Mouse (Mus musculus) cerebellum, adult 11 months (tissue): ENCODE data around the gene Usp29.
A peak's percentile ranks its signal among the peaks of the same experiment; 100 is the strongest.
"Not testable (repeated sequence)": the region's sequence is repeated elsewhere in the genome, so short reads cannot be mapped to it uniquely, and the experiment has no call there.

Experiments used
- DNase-seq: peaks from one replicate; pipeline ENCODE4 v3.0.0; 2022

Usp29 gene

DNA sequence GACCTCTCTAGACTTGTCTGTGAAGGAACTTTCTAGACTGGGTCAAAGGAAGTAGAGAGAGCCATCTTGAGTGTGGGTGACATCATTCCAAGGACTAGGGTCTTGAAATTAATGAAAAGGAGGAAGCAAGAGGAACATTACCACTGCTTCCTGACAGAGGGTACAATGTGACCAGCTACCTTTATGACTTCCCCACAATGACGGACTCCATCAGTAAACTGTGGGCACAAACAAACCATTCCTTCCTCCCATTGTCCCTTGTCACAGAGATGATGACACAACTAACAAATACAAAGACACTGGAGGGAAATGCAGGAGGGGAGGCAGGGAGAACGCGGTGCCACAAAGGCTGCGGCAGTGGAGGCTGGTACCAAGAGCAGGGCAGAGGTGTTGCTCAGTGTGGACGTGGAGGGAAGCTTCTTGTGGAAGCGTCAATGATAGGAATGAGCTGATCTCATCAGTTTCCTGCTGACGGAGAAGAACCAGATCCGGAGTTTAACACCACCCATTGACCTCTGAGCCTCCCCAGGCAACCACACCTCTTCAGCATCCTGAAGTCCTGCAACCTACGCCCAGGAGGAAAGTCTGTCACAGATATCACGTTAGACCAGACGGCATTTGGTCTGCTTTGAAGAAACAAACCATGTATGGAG, 149.3 kb downstream of the Usp29 start:
- no peak for DNase-seq

DNA sequence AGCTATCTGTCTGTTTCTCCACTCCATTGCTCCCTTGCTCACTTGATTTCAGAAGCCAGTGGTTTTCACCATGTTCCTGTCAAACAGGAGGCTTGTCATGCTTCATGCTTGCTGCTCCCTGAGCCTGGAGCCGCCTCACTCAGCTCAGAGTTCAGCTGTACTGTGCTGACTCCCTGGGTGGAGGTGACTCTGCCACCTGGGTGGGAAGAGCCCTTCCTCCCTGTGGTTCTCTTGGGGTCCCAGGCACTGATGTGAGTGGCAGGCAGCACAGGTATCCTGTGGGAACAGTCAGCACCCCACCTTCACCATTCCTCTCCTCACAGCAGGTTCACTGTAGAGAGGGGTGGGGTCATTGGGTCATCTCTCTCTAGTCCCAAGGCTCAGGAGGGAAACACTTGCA, 150.5 kb downstream of the Usp29 start:
- DNase-seq, result not testable (repeated sequence)

DNA sequence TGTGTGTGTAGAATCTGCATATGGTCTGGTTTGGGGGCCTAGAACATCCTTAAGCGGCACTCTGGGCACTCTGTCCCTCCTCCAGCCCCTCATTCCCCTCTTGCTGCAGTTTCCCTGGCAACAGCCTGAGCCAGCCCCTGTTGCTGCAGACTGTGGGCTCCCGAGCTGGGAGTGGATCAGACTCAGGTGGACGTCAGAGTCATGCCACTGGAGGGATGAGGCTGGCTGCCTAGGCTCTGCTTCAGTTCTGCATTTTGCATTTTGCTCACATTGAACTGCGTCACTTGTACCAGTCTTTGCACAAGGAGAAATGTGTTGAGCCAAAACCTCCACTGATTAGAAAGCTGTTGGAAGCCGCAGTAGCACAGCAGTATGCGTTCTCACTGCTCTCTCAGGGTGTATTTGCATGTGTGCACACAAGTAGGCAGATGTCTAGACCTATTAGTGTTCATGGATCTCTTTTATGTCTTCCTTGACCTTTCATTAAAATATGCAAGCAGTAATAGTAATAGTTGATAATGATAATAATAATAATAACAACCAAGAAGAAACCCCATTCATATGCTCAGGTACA, 151.2 kb downstream of the Usp29 start:
- DNase-seq, result no peak

DNA sequence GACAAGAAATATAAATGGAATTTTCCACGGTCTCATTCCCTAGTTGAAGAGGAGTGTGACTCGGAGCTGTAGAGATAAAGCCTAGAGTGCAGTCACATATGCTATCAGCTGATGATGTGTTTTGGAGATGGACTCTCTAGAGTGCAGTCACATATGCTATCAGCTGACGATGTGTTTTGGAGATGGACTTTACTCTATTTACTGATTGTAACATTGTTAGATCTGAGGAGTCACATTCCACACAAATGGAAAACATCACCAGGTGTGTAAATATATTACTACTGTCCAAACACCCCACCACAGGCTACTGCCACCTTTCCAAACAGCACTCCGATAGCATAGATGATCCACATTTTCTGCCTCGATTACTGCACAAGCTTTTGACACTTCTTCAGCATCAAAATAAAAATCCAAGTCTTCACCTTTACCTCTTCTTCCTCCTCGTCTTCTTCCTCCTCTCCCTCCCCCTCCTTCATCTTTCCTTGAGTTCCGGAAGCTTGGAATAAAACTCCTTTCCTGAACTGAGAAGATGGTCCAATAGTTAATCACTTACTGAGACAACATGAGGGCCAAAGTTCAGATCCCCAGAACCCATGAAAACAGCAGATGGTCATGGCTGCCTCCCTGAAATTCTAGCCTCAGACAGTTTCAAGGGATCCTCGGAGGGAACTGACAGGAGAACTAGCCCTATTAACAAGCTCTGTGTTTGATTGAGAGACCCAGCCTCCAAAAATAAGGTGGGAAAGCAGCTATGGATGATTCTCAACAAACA, 153.2 kb downstream of the Usp29 start:
- DNase-seq, result no peak

DNA sequence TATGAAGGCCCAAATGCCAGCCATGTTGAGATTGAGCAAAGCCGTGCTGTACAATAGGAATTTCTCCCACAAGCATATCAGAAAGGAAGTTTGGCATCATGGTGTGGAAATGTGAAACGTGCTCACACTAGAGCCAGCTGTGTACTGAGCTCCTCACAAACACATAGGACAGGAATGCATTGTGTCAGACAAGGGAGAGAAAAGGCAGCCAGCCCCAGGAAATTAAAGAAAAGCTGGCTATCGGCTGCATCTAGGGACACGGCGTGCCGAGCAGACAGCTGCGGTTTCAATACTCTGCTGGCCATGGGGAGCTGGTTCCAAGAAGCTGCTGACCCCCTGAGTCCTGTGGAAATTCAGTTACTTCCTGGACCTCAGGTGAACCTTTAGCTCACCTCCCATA, 155.0 kb downstream of the Usp29 start:
- DNase-seq, result no peak

DNA sequence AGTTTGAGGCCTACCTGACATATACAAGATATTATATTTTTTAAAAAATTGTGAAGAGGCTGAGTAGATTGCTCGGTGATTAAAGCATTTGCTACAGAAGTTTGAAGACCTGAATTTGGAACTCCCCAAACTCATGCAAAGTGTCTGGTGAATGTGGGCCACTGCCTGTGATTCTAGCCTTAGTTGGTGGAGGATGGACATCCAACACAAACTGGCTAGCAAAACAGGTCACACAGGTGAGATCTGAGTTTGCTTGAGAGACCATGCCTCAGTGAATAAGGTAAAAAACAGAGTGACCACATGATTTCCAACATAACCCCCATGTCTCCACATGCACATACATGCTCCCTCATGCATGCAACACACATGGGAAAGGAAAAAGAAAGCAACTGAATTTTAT, 156.5 kb downstream of the Usp29 start:
- no peak for DNase-seq

DNA sequence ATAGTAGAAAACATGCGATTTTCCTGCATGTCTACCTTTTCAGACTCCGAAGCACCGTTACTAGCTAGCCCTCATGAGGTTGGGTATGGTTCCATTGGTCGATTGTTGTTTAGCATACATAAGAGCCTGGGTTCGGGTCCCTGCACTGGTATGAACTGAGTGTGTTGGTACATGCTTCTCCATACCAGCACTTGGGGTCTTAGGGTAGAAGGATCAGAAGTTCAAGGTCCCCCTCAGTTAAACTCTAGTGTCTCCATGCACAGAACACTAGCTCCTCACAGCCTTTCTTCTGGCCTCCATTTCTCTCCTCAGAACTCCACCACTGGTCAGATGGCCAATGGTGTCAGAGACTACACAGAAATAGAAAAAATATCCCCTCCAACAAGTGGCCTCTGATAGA, 159.5 kb downstream of the Usp29 start:
- DNase-seq, result no peak

DNA sequence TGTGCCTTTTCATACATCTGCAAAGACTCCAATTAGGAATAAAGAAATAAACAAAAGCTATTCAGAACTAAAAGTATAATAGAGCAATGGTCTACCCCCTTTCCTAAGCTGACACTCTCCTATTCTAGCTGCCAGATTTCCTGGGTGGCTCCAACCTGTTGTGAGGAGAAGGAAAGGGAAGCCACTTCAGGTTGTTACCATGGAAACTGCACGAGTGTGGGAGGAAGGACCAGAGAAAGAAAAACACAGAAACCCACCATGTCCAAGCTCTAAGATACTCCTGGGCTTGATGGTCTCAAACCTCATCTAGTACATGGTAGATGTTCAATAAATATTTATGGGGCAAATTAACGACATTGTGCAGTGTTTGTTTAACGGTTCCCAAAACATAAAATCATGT, 160.8 kb downstream of the Usp29 start:
- DNase-seq, result no peak

DNA sequence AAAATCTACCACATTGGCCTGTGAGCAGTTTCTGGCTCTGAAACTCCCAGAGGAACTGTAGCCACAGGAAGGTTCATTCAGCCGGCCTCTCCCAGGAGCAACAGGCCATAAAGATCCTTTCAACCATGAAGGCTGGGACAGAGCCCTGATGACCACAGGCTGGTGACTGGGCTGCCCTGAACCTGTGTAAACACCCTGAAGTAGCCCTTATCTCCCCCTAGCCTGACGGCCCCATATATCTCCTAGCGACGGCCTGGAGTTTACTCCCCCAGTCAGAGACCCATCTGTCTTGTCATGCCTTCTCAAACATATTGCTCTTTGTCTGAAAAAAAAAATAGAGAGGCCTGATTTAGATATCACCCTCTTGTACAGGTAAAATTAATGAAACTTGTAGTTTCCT, 166.6 kb downstream of the Usp29 start:
- DNase-seq, result not testable (repeated sequence)

DNA sequence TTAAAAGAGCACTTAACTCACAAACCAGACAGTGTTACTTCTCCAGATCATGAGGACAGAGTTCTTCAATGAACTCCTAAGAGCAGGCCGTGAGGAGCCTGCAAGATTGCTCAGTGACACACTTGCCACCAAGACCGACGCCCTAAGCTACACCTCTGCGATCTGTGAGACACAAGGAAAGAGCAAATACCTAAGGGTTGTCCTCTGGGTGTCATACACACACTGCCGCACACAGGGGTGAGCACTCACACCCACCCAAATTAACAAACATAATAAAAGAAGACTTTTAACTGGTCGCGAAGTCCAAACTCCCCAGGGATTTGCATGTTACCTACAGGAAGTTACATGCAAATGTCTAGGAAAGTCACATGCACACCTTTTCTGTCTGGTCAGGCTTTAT, 170.3 kb downstream of the Usp29 start:
- DNase-seq, result no peak

DNA sequence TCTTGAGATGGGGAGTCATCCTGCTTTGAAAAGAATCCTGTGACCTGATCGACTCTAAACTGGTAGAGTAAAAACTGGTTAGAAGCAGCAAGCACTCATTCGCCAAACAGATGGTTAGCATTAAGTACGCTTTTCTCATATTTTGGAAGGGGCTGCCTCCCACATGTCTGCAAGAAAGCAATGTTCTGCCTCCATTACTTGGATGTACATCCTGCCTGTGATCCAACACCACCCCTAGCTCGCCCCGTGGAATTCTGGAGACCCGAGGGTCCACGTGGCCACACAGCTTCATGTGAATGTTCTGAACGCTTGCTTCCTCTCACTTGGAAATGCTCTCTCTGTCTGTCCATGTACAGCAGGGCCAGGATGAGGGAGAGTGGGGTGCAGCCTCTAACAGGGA, 173.1 kb downstream of the Usp29 start:
- DNase-seq, result no peak

DNA sequence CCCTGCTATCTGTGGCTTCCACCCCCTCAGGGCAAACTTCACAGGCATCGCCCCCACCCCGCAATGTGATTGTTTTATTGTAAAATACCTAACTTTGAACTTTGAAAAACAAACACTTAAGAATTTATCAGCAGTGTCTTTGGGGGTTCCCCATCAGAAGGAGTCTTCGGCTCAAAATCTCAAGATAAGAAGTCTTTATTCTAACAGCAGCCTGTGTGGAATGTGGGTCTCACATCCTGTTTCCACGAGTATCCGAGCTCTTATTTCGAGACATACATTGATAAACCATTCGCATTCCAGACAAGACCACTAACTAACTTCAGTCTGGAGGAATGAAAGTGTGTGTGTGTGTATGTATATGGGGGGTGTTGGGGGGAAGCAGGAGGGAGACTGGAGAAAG, 180.1 kb downstream of the Usp29 start:
- DNase-seq, result no peak

DNA sequence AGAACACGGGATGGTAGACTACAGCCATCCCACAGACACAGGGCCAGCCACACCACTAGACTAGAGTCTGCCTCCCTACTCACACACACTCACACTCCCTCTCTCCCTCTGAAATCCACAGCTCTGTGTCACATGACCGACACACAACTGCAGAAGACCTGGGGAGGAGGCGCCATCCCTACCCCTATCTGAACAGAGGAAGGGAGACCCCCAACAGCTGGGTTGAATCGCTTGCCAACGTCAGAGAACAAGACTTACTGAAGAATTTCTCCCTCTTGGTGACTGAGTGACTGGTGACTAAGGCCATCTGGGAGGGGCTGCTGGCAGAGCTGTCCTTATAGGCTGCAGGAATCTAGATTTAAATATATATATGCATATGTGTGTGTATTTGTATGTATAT, 181.4 kb downstream of the Usp29 start:
- DNase-seq, result no peak

DNA sequence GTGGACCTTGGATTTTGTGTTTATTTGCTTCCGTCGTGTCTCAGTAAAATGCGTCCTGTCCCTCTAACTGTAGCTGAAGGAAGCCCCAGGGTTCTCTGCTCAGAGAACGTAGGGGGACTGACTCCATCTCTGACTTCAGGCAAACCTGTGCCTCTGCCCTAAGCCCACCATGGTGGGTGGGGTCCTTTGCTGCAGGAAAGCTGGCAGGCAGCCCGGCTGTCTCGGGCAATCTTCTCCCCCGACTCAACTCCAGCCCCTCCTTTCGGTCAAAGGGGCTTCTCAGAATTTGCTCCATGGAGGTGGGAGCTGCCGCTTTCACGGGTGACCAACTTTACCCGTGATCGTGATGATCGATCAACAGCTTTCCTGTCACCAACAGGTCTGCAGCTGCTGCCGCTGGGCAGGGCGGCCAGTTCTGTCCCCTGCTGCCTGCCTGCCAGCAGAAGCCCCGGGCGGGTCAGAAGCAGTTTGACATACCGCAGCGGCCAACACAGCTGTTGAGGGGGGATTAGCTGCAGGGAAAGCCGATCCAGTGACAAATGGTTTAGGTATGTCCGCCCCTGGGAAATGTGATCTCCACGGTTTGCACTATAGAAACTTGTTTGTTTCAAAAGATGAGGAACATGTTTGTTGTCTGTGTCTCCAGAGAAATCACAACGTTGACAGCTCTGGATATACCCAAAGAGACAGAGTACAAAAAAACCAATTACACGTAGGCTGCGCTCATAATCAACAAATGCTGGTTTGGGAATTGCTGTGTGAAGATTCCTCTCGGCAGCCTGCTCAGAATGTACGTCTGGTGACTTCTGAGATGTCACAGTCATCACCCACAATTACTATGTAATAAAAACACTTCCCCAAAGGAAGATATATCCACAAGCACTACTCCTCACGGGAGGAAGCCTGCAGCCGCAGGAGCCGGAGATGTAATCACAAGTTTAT, 183.3 kb downstream of the Usp29 start:
- no peak for DNase-seq

DNA sequence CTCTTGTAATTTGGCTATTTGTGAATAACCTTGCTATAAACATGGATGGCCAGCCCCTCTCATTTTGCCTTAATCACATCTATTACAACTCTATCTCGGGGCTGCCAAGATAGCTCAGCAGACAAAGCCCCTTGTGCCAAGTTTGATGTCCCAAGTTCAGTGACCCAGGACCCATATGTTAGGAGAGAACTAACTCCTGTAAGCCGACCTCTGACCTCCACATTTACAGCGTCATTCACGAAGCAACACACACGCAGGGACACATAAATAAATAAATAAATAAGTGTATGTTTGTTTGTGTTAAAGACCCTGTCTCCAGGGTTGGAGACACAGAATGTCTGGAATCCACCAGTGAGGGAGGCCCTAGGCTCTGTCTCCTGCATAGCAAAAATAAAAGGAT, 186.7 kb downstream of the Usp29 start:
- no peak for DNase-seq

DNA sequence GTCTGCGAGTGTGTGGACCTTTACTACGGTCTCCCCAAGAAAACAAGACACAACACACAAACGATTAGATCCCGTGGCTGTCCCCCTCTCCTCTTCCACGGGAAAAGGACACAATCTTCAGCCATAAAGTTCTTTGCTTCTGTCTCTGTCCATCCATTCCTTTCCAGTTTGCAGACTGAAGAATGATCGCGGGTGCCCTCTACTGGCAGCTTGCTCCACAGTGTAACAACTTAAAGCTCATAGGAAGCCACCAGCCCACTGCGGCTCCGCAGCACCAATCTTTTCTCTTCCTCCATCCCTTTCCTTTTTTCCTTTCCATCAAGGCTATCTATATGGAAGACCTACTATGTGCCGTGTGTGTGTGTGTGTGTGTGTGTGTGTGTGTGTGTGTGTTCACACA, 187.9 kb downstream of the Usp29 start:
- DNase-seq, result peak; percentile 73

DNA sequence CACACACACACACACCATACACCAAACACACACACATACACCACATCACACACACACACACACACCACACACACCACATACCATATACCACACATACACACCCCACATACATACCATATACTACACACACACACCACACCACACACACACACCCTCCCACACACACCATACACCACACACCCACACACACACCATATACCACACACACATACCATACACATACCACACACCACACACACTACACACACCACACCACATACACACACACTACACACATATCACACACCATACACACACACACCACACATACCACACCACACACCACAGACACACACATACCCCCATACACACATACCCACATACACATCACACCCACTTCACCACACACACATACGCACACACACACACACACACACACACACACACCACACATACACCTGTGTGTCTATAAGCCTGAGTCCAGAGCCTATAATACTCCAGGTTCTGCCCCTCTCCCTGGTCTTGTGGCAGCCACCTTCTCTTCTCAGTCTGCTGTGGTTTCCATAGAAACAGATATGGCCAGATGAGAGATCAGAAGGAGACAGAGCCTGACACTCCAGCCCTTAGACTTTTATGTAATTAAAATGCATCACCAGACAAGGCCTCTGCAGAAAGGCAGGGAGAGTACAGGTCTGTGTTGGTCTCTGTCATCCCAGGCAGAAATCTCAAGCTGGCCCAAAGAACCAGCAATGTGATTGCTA, 188.9 kb downstream of the Usp29 start:
- DNase-seq, result no peak

DNA sequence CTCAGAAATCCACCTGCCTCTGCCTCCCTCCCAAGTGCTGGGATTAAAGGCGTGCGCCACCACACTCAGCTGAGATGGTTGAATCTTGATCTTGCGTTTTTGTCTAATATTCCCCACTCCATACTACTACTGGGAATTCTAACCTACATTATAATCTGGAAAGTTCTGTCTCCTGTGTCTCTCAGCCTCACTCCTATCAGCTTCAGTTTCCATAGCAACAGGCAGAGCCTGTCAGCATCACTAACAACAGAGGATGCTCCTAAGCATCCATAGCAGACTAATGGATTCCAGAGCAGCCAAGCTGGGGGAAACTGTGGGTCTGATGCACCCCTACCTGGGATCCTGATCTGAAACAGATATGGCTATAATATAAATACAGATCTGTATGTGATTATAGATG, 193.1 kb downstream of the Usp29 start:
- no peak for DNase-seq

DNA sequence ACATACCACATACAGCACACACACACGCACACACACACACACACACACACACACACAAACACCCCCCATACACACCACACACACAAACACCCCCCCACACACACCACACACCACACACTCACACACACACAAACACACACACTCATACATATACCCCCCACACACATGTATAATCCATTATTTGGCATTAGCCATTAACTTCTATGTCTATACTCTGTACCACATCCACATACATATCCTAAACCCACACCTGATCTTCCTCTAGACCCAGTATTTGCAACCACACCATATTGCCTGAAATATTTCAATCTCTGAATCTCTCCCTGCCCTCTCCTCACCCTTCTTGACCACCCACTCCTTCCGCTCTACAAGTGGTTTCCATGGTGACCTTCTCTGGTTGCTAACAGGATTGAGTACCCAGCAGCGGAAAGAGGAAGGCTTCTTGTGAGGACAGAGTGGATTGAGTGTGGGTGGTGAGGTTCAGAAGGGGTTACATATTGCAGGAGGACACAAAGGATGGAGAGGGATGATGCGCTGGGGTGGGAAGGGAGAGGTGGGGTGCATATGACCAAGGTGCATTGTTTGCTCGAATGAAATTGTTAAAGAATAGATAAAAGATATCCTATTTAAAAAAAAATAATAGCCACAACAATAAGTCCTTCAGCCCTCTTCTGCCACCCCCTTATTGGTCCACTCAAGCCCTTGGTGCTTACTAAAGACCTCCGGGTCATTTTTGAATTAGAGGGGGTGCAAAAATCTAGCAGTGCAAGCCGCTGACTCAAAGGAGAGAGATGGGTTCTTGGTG, 195.8 kb downstream of the Usp29 start:
- no peak for DNase-seq

DNA sequence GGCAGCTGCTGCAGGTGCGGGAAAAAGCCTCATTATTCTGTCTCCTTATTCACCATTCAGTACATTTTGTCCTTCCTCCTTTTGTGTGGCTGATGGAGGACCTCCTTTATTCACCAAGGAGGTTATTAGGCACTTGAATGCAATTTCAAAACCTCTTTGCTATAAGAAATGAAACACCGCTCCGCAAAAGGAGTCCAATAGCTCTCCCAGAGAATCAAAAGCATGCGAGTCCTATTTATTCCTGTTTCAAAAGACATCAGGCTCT, 196.3 kb downstream of the Usp29 start:
- no peak for DNase-seq

DNA sequence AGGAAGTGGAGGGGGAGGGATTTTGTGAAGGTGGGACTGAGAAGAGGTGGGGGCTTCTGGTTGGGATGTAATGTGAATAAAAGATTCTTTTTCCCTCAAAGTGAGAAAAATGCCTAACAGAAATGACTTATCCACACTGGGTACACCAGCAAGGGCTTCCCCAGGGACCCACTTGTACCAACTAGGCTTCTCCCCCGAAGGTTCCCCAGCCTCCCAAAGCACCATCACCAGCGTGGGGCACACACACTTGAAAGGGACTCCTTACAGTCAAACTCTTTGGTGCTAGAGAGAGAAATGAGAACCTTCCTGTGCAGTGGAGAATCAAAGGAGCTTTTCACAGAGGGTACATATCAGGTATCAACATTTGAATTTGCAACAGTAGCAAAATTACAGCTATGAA, 198.9 kb downstream of the Usp29 start:
- DNase-seq, result no peak

DNA sequence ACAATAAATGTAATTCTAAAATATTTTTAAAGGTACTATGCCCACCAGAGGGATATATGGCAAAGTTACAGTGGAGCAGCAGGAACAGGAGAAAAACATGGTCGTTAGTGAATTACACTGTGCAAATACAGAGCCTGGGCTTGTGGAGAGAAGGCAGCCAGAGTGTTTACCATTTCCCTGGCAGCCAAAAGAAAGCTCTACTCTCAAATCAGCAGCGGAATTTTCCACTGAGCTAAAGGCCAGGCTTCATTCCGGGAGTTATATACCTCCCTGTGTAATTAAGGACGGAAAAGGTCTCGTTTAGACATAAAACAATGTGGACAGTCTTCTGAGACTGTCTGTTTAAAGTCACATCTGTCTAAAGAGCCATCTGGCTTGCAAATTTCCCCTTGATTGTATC, 204.4 kb downstream of the Usp29 start:
- no peak for DNase-seq
